Mouse (Mus musculus) small intestine, adult 2 months (tissue): ENCODE measurements around the gene Inpp5k. TPM values are rescaled to one million over a fixed set of nuclear protein-coding genes. Genes with fewer than 3 reads are reported as not detected.

Experiments
- H3K27ac ChIP-seq: fragments of 200-500 bp; 2 replicates; pipeline ENCODE4 v1.5.1; 2012; ENCODE audit warnings: low read depth, low read length, control low read depth, inconsistent platforms; ENCODE audit not compliant: insufficient read depth
- H3K27me3 ChIP-seq: fragments of 200-500 bp; 2 replicates; pipeline ENCODE4 v1.6.1; 2012; ENCODE audit warnings: mild to moderate bottlenecking, moderate library complexity, low read length, inconsistent platforms; ENCODE audit not compliant: control insufficient read depth, insufficient read depth
- H3K36me3 ChIP-seq: fragments of 200-500 bp; 2 replicates; pipeline ENCODE4 v1.6.1; 2012; ENCODE audit warnings: mild to moderate bottlenecking, low read length, control low read depth, inconsistent platforms; ENCODE audit not compliant: control insufficient read depth, insufficient read depth
- H3K4me1 ChIP-seq: fragments of 200-500 bp; 2 replicates; pipeline ENCODE4 v1.6.1; 2012; ENCODE audit warnings: low read length, inconsistent platforms, mixed read lengths; ENCODE audit not compliant: control insufficient read depth, insufficient read depth, insufficient read length
- H3K4me3 ChIP-seq: fragments of 200-500 bp; 2 replicates; pipeline ENCODE4 v1.5.1; 2012; ENCODE audit warnings: low read depth, mild to moderate bottlenecking, control low read depth, inconsistent platforms, low read length, moderate library complexity
- CTCF ChIP-seq: fragments of 200-500 bp; IDR thresholded peaks from 2 replicates; pipeline ENCODE4 v1.5.1; 2012; ENCODE audit warnings: low read depth, mild to moderate bottlenecking, control low read depth, inconsistent platforms, low read length, moderate library complexity, mixed read lengths; ENCODE audit not compliant: insufficient replicate concordance, insufficient read length; ENCODE audit errors: extremely low read depth
- POLR2A ChIP-seq: fragments of 200-500 bp; IDR thresholded peaks from 2 replicates; pipeline ENCODE4 v1.6.1; 2012; ENCODE audit warnings: low read depth, mild to moderate bottlenecking, control low read depth, inconsistent platforms, low read length, moderate library complexity
- WGBS: fragments of 180-500 bp; shearing (Covaris S2); methylation state at CpG from one replicate; pipeline ENCODE4 v1.1.7; 2018; 5-methylcytosine and 5-hydroxymethylcytosine counted together
- polyA plus RNA-seq: library from polyadenylated mRNA; depleted of rRNA; stranded (reverse); fragments of >200 nt; gene quantifications from 2 replicates; pipeline ENCODE4 v1.2.3, GENCODE M21; 2012

The Inpp5k gene
- polyA plus RNA-seq, 1 experiment: 35.3 TPM

DNA sequence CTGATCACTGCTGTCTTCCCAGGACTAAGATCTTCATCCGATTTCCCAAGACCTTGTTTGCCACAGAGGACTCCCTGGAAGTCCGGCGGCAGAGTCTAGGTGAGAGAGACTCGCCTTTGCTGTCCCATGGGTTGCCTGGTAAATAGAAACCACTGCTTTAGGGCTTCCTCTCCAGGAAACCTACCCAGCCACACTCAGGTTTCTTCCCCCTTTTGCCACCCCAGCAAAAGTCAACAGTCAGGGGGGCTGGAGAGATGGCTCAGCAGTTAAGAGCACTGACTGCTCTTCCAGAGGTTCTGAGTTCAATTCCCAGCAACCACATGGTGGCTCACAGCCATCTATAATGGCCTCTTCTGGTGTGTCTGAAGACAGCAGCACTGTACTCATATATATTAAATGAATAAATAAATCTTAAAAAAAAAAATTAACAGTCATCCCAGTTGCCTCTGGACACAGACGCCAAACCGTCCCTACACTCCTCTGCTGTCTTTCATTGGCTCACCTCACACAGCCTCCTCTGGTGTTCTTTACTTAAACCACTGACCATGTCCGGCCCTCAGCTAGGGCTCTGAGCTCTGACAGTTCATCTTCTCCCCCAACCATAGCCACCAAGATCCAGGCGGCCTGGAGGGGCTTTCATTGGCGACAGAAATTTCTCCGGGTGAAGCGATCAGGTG, 38.5 kb downstream of the Inpp5k start:
- TF ChIP-seq CTCF: no peak
- TF ChIP-seq POLR2A: no peak
- WGBS: 87% methylated on average over 11 of the region's 11 CpGs
- no peak overlapping the region for H3K4me3 ChIP-seq
- H3K27ac ChIP-seq: no peak overlapping the region
- no peaks in the 10 kb centered on the region for H3K27me3 ChIP-seq
- peaks cover 75% of the 10 kb centered on the region for H3K36me3 ChIP-seq
- no peaks in the 10 kb centered on the region for H3K4me1 ChIP-seq

DNA sequence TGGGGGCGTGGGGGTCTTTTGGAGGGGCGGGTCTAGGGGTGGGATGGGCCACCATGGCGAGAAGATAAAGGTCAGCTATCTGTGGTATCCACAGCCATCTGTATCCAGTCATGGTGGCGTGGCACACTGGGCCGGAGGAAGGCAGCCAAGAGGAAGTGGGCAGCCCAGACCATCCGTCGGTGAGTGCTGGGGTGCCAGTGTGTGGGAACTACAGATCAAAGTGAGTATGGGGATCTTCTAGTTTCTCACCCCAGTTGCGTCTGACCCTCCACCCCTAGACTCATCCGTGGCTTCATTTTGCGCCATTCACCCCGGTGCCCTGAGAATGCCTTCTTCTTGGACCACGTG, 39.0 kb downstream of the Inpp5k start:
- WGBS: 91% methylated on average over 12 of the region's 12 CpGs
- Histone ChIP-seq H3K27ac (no peak overlapping the region), H3K4me1 (no peaks in the 10 kb centered on the region), H3K36me3 (peaks cover 73% of the 10 kb centered on the region), H3K27me3 (no peaks in the 10 kb centered on the region), H3K4me3 (no peak overlapping the region)
- TF ChIP-seq CTCF (no peak), POLR2A (no peak)

DNA sequence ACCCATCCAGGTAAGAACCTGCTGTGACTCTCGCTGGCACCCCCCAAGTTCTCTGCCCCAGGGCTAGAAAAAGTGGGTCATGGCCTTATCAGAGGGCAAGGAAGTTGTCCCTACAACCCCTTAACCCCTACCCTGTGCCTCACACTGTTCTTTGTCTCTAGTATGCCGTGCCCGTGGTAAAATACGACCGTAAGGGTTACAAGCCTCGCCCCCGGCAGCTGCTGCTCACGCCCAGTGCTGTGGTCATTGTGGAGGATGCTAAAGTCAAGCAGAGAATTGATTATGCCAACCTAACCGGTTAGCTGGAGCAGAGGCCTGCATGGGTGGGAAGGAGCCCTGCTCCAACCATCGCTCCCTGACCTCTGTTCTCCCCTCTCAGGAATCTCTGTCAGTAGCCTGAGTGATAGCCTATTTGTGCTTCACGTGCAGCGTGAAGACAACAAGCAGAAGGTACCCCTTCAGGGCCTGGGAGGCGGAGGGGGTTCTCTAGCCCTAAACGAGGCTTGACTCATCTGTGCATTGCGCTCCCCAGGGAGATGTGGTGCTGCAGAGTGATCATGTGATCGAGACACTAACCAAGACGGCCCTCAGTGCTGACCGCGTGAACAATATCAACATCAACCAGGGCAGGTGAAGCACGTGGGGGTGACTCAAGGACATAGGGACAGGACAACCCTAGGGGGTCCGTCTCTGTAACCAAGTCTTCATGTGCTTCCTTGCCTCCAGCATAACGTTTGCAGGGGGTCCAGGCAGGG, 40.8 kb downstream of the Inpp5k start:
- H3K36me3 ChIP-seq: peaks cover 60% of the 10 kb centered on the region

DNA sequence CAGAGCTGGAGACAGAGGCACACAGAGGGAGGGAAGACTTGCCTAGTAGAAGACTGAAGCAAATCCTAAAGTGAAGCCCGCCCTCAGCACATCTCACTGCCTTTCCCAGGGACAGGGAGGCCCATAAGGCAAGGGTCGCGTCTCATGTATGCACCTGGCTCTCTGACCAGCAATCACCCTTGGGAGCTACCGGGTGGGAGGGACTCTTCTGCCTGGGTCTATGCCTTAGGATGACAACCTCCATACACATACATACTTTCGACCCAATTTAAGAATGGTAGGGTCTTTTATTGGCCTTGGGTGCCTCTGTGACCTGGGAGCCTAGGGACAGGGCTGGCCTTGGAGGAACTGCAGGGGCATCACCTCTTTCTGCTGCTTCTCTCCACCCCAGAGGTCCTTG, 42.6 kb downstream of the Inpp5k start:
- TF ChIP-seq POLR2A (no peak), CTCF (no peak)
- 97% methylated on average over 5 of the region's 5 CpGs for WGBS
- Histone ChIP-seq H3K27ac (no peak overlapping the region), H3K36me3 (peaks cover 47% of the 10 kb centered on the region), H3K4me1 (peaks cover 3% of the 10 kb centered on the region; the same call in 1 of the 2 replicates), H3K4me3 (no peak overlapping the region), H3K27me3 (no peaks in the 10 kb centered on the region)

More for the DNA sequence above, 40.8 kb downstream of the Inpp5k start:
- 84% methylated on average over 22 of the region's 22 CpGs for WGBS
- no peaks in the 10 kb centered on the region for H3K27me3 ChIP-seq
- H3K4me3 ChIP-seq: no peak overlapping the region
- no peak overlapping the region for H3K27ac ChIP-seq
- TF ChIP-seq POLR2A (no peak), CTCF (no peak)
- H3K4me1 ChIP-seq: no peaks in the 10 kb centered on the region

DNA sequence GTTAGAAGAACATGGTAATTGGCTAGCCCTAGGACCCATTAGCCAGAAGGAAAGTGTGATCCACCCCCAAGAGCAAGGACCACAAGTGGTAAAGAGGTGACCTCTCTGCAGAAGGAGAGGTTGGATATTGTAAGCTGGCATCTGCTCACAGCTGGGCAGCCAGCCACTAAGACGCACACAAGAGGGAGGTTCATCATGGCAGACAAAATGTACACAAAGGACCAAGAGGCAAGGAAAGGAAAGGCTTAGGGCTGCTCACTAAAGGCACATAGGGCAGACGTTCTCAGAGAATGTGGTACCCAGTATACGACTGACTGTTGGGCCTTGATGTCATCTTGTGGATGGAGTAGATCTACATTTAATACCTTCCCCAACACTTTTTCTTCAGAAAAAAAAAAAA, 44.1 kb downstream of the Inpp5k start:
- Histone ChIP-seq H3K36me3 (peaks cover 34% of the 10 kb centered on the region), H3K27me3 (no peaks in the 10 kb centered on the region), H3K4me1 (peaks cover 3% of the 10 kb centered on the region; the same call in 1 of the 2 replicates), H3K27ac (no peak overlapping the region), H3K4me3 (no peak overlapping the region)
- 72% methylated on average over 3 of the region's 3 CpGs for WGBS
- TF ChIP-seq CTCF (no peak), POLR2A (no peak)

DNA sequence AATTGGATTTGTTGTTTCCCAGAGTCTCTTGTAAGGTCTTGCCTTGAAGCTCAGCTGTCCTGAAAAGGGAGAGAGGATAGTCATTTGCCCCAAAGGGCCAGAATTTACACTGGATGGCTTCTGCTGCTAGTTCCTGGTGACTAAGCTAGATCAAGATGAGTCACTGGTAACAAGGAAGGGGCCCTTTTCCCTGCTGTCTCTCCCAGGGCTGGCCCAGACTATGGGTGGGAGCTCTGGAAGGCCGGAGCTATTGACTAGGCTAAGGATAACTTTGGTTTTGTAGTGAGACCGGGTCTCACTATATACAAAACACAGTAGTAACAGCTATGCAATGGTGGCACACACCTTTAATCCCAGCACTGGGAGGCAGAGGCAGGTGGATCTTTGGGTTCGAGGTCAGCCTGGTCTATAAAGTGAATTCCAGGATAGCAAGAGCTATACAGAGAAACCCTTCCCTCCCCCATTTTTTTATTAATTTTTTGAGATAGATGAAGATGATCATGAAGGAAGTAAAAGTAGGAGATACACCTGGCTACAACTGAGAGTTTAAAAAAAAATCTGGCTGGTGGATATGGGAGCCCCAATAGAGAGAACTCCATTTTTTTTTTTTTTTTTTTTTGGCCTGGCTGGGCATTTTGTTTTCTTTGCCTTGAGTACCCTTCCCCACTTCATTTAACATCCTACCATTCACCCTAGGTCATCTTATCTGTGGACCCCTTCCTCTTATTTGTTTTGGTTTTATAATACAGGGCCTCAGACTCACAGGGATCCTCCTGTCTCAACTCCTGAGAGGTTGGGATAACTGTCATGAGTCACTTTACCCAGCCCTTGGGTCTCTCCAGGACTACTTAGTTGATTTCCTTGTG, 47.3 kb downstream of the Inpp5k start:
- Histone ChIP-seq H3K36me3 (peaks cover 10% of the 10 kb centered on the region; the same call in 1 of the 2 replicates), H3K4me1 (peaks cover 3% of the 10 kb centered on the region; the same call in 1 of the 2 replicates), H3K27me3 (no peaks in the 10 kb centered on the region), H3K4me3 (peak overlapping the region; percentile 59), H3K27ac (peak overlapping the region; percentile 77)
- WGBS: 69% methylated on average over 3 of the region's 3 CpGs
- TF ChIP-seq CTCF: no peak
- TF ChIP-seq POLR2A: 0 out of 2 replicates have a peak, but pooled peaks have one; percentile 20
